Mouse (Mus musculus): ENCODE results near the gene Tomt.

DNA sequence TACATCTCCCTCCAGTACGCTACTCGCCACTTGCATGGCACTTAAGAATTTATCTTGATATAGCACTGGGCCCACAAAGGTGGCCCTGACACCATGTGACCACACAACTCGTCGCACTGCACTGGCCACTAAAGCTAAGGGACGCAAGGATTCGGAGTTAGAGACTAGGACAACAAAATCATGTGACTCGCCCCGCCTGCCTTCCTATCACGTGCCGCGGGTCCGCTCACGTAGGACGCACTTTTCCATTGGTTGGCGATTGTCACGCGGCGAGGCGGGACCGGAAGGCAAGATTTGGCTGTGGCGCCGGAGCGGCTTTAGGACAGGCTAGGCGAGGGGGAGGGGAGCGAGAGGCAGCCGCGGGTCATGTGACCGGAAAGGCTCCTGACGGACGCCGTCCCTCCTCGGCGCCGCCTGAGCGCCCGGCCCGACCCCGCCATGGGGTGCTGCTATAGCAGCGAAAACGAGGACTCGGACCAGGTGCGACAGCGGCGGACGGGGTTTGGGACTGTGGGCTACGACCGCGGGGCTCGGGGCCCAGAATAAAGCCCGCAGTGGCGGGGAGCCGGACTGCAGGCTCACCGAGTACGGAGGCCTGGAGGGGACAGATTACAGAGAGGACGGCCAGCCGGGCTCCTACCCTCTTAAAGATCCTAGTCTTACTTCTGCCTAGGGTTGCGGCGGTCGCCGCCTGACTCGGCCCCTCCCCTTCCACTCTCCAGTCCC, 435 bp downstream of the Tomt start, which contains the start of gene Lamtor1:
- TF ChIP-seq CTCF (conservative IDR thresholded peaks at IDR 0.05 in 1 of 2, IDR thresholded peaks at IDR 0.05 in 1 of 2; ENCODE audit: low read depth in 2 of 2, low read length in 2 of 2) (no peak), GABPA (IDR thresholded peaks at IDR 0.05; ENCODE audit: insufficient replicate concordance, low read depth, low read length) (no peak; the same call in 1 of the 2 replicates), EP300 (IDR thresholded peaks at IDR 0.05; ENCODE audit: low read length) (no peak; the same call in 1 of the 2 replicates), NRF1 (IDR thresholded peaks at IDR 0.05; ENCODE audit: low read depth, low read length) (peak; percentile 58), ZC3H11A (IDR thresholded peaks at IDR 0.05; ENCODE audit: low read depth, low read length) (no peak), USF1 (IDR thresholded peaks at IDR 0.05; ENCODE audit: low read depth, low read length) (peak; percentile 99), CHD2 (IDR thresholded peaks at IDR 0.05; ENCODE audit: low read length) (peak; percentile 90), POLR2A (IDR thresholded peaks at IDR 0.05; ENCODE audit: low read depth, low read length) (peak; percentile 88), KAT2A (IDR thresholded peaks at IDR 0.05; ENCODE audit: insufficient replicate concordance, low read length) (peak; percentile 79; the same call in 1 of the 2 replicates), E2F4 (IDR thresholded peaks at IDR 0.05; ENCODE audit: insufficient replicate concordance, low read depth, low read length) (0 out of 2 replicates have a peak, but pooled peaks have one; percentile 43), TCF12 (IDR thresholded peaks at IDR 0.05; ENCODE audit: low read depth, low read length) (peak; percentile 86), UBTF (IDR thresholded peaks at IDR 0.05; ENCODE audit: low read depth, low read length) (no peak), CHD1 (IDR thresholded peaks at IDR 0.05; ENCODE audit: low read depth, low read length) (no peak), NELFE (IDR thresholded peaks at IDR 0.05; ENCODE audit: low read depth, low read length) (peak; percentile 82)

All from CH12.LX (cell line).